Mouse (Mus musculus) spleen, adult 2 months (tissue): ENCODE measurements around the gene Fbxo46.

Experiments used
- CTCF ChIP-seq: fragments of 200-500 bp; IDR thresholded peaks from 2 replicates; pipeline ENCODE4 v1.5.1; 2011; ENCODE audit warnings: mild to moderate bottlenecking, inconsistent platforms; ENCODE audit not compliant: insufficient read depth, insufficient read length, insufficient replicate concordance; ENCODE audit errors: extremely low read depth
- POLR2A ChIP-seq: fragments of 200-500 bp; IDR thresholded peaks from 2 replicates; pipeline ENCODE4 v1.6.1; 2011; ENCODE audit warnings: low read depth, low read length, inconsistent platforms

DNA sequence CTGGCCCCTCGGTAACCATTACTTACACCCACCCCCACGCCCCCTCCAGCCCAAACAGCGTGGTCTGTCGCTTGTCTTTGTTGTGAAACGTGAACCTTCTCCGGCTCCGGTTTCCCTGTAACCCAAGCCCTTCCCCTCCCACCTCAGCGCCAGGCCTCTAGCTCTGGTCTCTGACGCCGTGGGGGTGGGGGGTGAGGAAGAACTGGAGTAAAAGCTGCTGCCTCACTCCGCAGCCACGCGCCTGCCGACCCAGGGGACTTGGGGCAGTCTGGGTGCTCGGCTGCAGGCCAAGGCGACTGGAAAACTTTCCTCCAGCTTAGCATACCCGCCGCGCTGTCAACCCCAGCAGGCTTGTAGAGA, 23.9 kb upstream of the Fbxo46 start:
- no peak for TF ChIP-seq POLR2A
- TF ChIP-seq CTCF, result no peak
